Mouse (Mus musculus): ENCODE results near the gene Rbfox1. TPM values are rescaled to one million over a fixed set of nuclear protein-coding genes. Genes with fewer than 3 reads are reported as not detected.

Rbfox1 gene
- polyA plus RNA-seq, 1 experiment from 2014 or later = 0.57 TPM

DNA sequence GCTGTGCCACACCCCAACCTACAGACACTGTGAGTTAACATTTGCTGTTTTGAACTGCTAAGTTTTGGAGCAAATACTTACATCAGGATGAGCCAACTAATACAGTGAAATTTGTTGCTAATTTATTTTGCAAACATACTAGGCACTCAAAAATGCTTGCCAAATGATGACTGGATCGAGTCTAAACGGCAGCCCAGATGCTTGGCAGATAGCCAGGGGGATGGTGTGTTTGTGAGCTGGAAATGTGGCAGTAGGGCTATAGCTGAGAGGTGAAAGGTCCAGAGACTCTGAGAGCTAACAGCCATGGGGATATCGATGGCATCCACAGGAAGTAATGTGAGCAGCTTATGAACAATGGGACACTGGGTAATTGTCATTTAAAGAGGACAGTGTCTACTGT is 14.8 kb upstream of the Rbfox1 start:
- Histone ChIP-seq H3K4me2 (no peak overlapping the region), H3K9ac (no peak overlapping the region), H3K4me3 (ENCODE audit: low read depth, low read length) (no peak overlapping the region), H3K27me3 (ENCODE audit: insufficient read depth, low read length) (no peaks in the 10 kb centered on the region), H3K27ac (ENCODE audit: low read depth) (no peak overlapping the region), H3K36me3 (ENCODE audit: insufficient read depth) (no peaks in the 10 kb centered on the region), H3K9me3 (ENCODE audit: low read depth, low read length) (no peaks in the 10 kb centered on the region), H3K4me1 (ENCODE audit: insufficient read depth) (no peaks in the 10 kb centered on the region)
- no peak for TF ChIP-seq CTCF (IDR thresholded peaks at IDR 0.05; ENCODE audit: low read depth)
- ATAC-seq (ENCODE audit: insufficient read depth) (no peak), DNase-seq (peak; percentile 59)
- WGBS = 27% methylated on average over 3 of the region's 3 CpGs

DNA sequence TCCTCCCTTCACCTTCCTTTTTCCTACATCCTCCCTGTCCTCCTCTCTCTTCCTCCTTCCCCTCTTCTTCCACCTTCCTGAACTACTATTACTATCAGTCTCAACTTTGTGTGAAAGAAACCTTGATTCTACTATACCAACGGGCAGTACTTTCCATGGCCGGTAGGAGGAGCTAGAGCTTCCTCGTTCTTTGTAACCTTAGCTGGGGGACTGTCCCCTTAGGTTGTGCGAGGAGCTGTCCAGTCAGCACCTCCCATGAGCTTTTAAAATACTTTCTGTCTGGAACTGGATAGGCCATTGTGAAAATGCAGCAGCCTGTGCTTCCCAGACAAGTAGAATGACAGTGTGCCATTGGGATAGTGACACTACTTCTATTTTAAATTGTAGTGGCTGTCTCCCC is 3.3 kb upstream of the Rbfox1 start:
- DNase-seq = peak; percentile 96
- TF ChIP-seq CTCF (IDR thresholded peaks at IDR 0.05; ENCODE audit: low read depth) = peak; percentile 89
- Histone ChIP-seq H3K27me3 (ENCODE audit: insufficient read depth, low read length) (peaks cover 26% of the 10 kb centered on the region), H3K4me2 (no peak overlapping the region), H3K4me3 (ENCODE audit: low read depth, low read length) (no peak overlapping the region), H3K9ac (no peak overlapping the region), H3K9me3 (ENCODE audit: low read depth, low read length) (no peaks in the 10 kb centered on the region), H3K27ac (ENCODE audit: low read depth) (no peak overlapping the region), H3K36me3 (ENCODE audit: insufficient read depth) (no peaks in the 10 kb centered on the region), H3K4me1 (ENCODE audit: insufficient read depth) (no peaks in the 10 kb centered on the region)
- WGBS = under 1% methylated on average over 4 of the region's 4 CpGs
- ATAC-seq (ENCODE audit: insufficient read depth) = peak; percentile 54; the same call in 1 of the 2 replicates

DNA sequence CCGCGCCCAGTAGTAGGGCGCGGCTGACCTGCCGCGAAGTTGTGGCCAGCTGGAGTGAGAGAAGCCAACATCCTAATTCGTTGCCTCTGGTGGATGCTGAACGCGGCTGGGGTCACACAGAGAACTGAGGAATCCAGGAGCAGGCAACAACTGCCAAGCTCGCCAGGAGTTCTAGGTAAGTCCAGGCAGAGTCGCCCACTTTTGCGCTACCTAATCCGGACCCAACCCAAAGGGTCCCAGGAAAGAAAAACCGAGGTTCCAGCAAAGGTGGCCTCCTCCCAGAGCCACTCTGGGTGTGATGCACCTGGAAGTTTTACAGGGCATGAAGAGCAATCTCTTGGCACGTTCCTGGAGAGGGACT is 515 bp downstream of the Rbfox1 start:
- Histone ChIP-seq H3K27me3 (ENCODE audit: insufficient read depth, low read length) (peaks cover 26% of the 10 kb centered on the region), H3K9me3 (ENCODE audit: low read depth, low read length) (no peaks in the 10 kb centered on the region), H3K4me3 (ENCODE audit: low read depth, low read length) (peak overlapping the region; percentile 22)

DNA sequence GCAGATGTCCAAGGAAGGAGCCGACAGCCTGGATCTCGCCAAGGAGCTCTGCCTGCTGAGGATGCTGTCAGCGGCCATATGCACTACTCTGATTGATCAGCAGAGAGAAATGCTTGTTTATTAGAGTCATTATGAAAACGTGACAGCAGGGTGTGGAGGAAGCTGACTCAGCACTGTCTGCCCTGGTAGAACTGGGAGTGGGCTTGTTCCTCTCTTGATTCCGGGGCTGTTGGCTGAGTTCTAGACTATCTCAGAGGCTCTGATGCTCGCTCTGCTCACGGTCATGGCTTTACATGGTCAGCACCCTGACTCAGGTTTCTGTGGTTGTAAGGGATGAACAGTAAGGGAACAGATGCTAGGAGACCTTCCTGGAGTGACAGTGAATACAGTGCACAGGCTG is 10.4 kb downstream of the Rbfox1 start:
- H3K4me1 ChIP-seq (ENCODE audit: insufficient read depth) = no peaks in the 10 kb centered on the region
- no peaks in the 10 kb centered on the region for H3K27me3 ChIP-seq (ENCODE audit: insufficient read depth, low read length)
- 43% methylated on average over 7 of the region's 7 CpGs for WGBS
- no peak overlapping the region for H3K4me3 ChIP-seq (ENCODE audit: low read depth, low read length)
- no peak overlapping the region for H3K9ac ChIP-seq
- no peaks in the 10 kb centered on the region for H3K9me3 ChIP-seq (ENCODE audit: low read depth, low read length)
- no peak for TF ChIP-seq CTCF (IDR thresholded peaks at IDR 0.05; ENCODE audit: low read depth)
- DNase-seq = no peak
- H3K36me3 ChIP-seq (ENCODE audit: insufficient read depth) = no peaks in the 10 kb centered on the region
- no peak for ATAC-seq (ENCODE audit: insufficient read depth)
- no peak overlapping the region for H3K27ac ChIP-seq (ENCODE audit: low read depth)
- H3K4me2 ChIP-seq = no peak overlapping the region

More for the DNA sequence above, 515 bp downstream of the Rbfox1 start:
- Histone ChIP-seq H3K4me1 (ENCODE audit: insufficient read depth) (no peaks in the 10 kb centered on the region), H3K4me2 (peak overlapping the region; percentile 54; the same call in 1 of the 2 replicates), H3K9ac (no peak overlapping the region), H3K36me3 (ENCODE audit: insufficient read depth) (no peaks in the 10 kb centered on the region), H3K27ac (ENCODE audit: low read depth) (no peak overlapping the region)
- ATAC-seq (ENCODE audit: insufficient read depth) (no peak), DNase-seq (no peak)
- TF ChIP-seq CTCF (IDR thresholded peaks at IDR 0.05; ENCODE audit: low read depth) = no peak
- 8% methylated on average over 15 of the region's 15 CpGs for WGBS

DNA sequence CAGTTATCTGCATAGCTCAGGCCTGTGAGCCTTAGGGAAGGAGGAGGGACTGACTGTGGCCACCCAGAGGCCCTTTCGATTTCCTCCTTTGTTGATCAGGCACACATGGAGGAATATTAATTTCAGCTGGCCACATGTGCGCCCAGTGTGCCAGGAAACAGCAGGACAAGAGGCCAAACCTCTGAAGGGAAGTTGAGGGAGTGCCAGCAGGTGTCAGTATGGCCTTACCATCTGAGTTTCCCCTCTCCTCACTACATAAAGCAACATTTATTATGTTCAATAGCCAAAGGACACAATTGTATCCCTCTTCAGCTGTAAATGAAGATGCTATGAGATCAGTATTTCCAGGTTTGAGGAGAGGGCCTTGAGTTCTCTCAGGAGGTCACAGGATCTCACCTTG is 13.2 kb downstream of the Rbfox1 start:
- 46% methylated on average over 2 of the region's 2 CpGs for WGBS
- Histone ChIP-seq H3K4me1 (ENCODE audit: insufficient read depth) (no peaks in the 10 kb centered on the region), H3K27ac (ENCODE audit: low read depth) (no peak overlapping the region), H3K9ac (no peak overlapping the region), H3K4me3 (ENCODE audit: low read depth, low read length) (no peak overlapping the region), H3K9me3 (ENCODE audit: low read depth, low read length) (no peaks in the 10 kb centered on the region), H3K36me3 (ENCODE audit: insufficient read depth) (no peaks in the 10 kb centered on the region), H3K27me3 (ENCODE audit: insufficient read depth, low read length) (no peaks in the 10 kb centered on the region), H3K4me2 (no peak overlapping the region)
- no peak for ATAC-seq (ENCODE audit: insufficient read depth)
- TF ChIP-seq CTCF (IDR thresholded peaks at IDR 0.05; ENCODE audit: low read depth) = peak; percentile 34; the same call in 1 of the 2 replicates
- peak; percentile 35 for DNase-seq

DNA sequence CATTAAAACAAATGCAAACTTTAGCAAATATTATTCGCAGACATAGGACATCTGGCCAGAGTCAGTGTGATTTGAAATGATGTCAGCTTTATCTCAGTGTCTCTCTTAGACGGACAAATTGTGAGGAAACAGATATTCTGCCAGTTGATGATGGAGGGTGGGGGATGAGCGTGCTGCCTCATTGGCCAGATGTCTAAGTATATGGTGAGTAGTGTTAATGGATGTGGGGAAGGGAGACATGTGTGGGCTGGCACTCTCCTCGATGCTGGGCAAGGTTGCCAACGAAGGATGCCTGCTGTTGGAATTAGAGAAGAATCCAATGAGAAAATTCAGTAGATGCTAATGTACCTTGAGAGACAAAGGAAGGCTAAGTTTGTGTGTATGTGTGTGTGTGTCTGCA is 25.6 kb downstream of the Rbfox1 start:
- DNase-seq = peak; percentile 59
- Histone ChIP-seq H3K4me3 (ENCODE audit: low read depth, low read length) (no peak overlapping the region), H3K4me2 (no peak overlapping the region), H3K36me3 (ENCODE audit: insufficient read depth) (no peaks in the 10 kb centered on the region), H3K4me1 (ENCODE audit: insufficient read depth) (0 out of 2 replicates have a peak, but pooled peaks cover 2% of the 10 kb centered on the region), H3K27me3 (ENCODE audit: insufficient read depth, low read length) (no peaks in the 10 kb centered on the region), H3K9ac (no peak overlapping the region), H3K27ac (ENCODE audit: low read depth) (no peak overlapping the region), H3K9me3 (ENCODE audit: low read depth, low read length) (no peaks in the 10 kb centered on the region)
- no peak for TF ChIP-seq CTCF (IDR thresholded peaks at IDR 0.05; ENCODE audit: low read depth)
- WGBS = 39% methylated on average over 5 of the region's 5 CpGs
- ATAC-seq (ENCODE audit: insufficient read depth) = peak; percentile 66; the same call in 1 of the 2 replicates

DNA sequence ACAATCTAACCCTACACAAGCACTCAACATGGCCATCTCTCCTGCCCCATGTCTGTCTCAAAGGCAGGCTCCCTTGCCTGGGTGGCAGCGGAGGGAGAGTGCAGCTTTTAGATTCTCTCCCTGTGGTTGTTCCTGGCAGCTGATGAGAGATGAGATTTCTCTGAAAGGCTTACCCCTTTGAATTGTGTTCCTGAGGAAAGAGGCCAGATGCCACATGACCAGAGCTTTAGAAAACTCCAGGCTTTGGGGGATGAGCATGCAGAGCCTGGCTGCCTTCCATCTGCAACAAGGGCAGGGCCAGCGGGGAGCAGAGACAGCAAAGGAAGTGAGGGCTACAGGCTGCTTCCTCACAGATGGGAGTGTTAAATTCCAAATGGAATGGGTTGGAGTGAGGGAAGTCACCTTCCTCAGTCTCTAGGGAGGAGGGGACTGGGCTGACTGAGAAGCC is 26.7 kb downstream of the Rbfox1 start:
- H3K4me2 ChIP-seq = no peak overlapping the region
- H3K9me3 ChIP-seq (ENCODE audit: low read depth, low read length) = no peaks in the 10 kb centered on the region
- H3K9ac ChIP-seq = no peak overlapping the region
- H3K4me3 ChIP-seq (ENCODE audit: low read depth, low read length) = no peak overlapping the region
- no peaks in the 10 kb centered on the region for H3K36me3 ChIP-seq (ENCODE audit: insufficient read depth)
- H3K27ac ChIP-seq (ENCODE audit: low read depth) = no peak overlapping the region
- H3K4me1 ChIP-seq (ENCODE audit: insufficient read depth) = 0 out of 2 replicates have a peak, but pooled peaks cover 2% of the 10 kb centered on the region
- no peak for TF ChIP-seq CTCF (IDR thresholded peaks at IDR 0.05; ENCODE audit: low read depth)
- peak; percentile 82 for DNase-seq
- peak; percentile 75 for ATAC-seq (ENCODE audit: insufficient read depth)
- 34% methylated on average over 2 of the region's 2 CpGs for WGBS
- no peaks in the 10 kb centered on the region for H3K27me3 ChIP-seq (ENCODE audit: insufficient read depth, low read length)

DNA sequence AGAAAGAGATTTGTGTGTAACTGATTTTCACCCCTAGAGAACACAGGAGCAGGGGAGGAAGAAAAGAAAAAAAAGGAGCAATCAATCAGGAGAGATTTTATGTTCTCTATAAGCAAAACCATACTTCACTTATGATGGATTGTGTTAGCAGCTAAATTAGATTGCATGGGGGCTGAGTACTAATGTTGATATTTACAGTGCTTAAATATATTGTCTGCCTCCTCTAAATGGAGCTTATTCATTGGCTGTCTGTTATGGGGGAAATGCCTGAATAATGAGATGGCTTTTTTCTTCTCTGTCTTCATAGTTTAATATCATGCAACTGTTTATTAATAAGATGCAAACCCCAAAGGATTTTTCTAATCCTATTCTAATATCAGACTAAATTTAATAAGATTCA is 32.8 kb downstream of the Rbfox1 start:
- DNase-seq (no peak), ATAC-seq (ENCODE audit: insufficient read depth) (no peak)
- no peak overlapping the region for H3K4me2 ChIP-seq
- no peak for TF ChIP-seq CTCF (IDR thresholded peaks at IDR 0.05; ENCODE audit: low read depth)
- H3K4me3 ChIP-seq (ENCODE audit: low read depth, low read length) = no peak overlapping the region
- no peaks in the 10 kb centered on the region for H3K36me3 ChIP-seq (ENCODE audit: insufficient read depth)
- H3K4me1 ChIP-seq (ENCODE audit: insufficient read depth) = no peaks in the 10 kb centered on the region
- H3K9ac ChIP-seq = no peak overlapping the region
- H3K9me3 ChIP-seq (ENCODE audit: low read depth, low read length) = no peaks in the 10 kb centered on the region
- no peak overlapping the region for H3K27ac ChIP-seq (ENCODE audit: low read depth)
- no peaks in the 10 kb centered on the region for H3K27me3 ChIP-seq (ENCODE audit: insufficient read depth, low read length)

Data from lung, embryonic 14.5 days (tissue).